Mouse (Mus musculus): ENCODE data around the gene Fam189b. TPM values are rescaled to one million over a fixed set of nuclear protein-coding genes. Genes with fewer than 3 reads are reported as not detected.

Gene Fam189b
- polyA plus RNA-seq, 1 experiment from 2014 or later, result 23.5 TPM

DNA sequence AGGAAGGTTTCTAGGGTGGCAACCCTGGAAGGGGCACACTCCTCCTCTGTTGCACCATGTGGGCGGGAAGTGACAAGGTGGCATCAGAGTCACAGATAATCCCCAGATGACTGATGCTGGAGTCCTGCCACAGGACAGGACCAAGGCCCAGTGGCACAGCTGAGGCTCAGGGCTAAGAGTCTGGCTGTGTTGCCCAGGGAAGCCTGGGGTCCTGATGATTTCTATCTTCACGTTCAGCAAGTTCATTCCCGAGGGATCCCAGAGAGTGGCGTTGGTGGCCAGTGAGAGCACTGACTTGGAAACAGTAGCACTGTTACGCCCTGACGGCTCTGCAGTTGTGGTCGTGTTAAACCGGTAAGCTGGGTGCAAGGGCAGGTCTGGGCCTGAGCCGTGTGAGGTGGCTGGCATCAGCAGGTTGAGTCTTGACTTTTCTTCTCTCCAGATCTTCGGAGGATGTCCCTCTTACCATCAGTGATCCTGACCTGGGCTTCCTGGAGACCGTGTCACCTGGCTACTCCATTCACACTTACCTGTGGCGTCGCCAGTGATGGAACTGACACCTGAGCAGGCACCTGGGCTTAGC is 25.2 kb downstream of the Fam189b start:
- H3K4me3 ChIP-seq (replicated peaks; ENCODE audit: low read depth, low read length), result no peak overlapping the region
- ATAC-seq (replicated peaks; ENCODE audit: low FRiP score, low read depth) (no peak), DNase-seq (ENCODE audit: low spot score) (no peak)
- peaks cover 10% of the 10 kb centered on the region; the same call in 1 of the 2 replicates for H3K4me1 ChIP-seq (replicated peaks; ENCODE audit: insufficient read depth, low read length)
- H3K9ac ChIP-seq (ENCODE audit: low read depth, low read length), result no peak overlapping the region
- no peak for TF ChIP-seq CTCF (IDR thresholded peaks at IDR 0.05; ENCODE audit: low read depth)
- WGBS, result 86% methylated on average over 13 of the region's 13 CpGs
- H3K9me3 ChIP-seq (replicated peaks; ENCODE audit: low read length), result no peaks in the 10 kb centered on the region
- peaks cover 44% of the 10 kb centered on the region for H3K36me3 ChIP-seq (ENCODE audit: insufficient read depth, low read length)
- no peaks in the 10 kb centered on the region for H3K27me3 ChIP-seq (ENCODE audit: insufficient read depth, low read length)
- no peak overlapping the region for H3K4me2 ChIP-seq (ENCODE audit: low read length)
- H3K27ac ChIP-seq, result no peak overlapping the region

DNA sequence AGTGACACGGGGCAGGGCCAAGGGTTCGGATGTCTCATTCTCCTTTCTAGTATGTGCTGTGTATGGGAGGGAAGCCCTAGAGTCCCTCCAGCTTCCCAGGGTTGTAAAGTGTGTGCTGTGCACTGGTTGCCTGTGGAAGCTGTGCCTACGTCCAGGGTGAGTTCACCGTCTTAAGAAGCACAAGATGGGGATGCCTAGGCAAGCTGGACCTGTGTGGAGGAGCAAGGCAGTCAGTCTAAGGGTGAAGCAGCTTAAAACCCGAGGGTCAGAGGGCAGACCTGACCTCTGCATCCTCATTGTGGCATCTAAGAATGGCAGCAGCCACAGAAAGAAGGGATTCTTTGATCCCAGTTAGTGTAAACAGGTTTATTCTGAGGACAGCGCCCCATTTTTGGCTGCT is 25.8 kb downstream of the Fam189b start:
- TF ChIP-seq CTCF (IDR thresholded peaks at IDR 0.05; ENCODE audit: low read depth), result no peak
- Histone ChIP-seq H3K4me1 (replicated peaks; ENCODE audit: insufficient read depth, low read length) (peaks cover 9% of the 10 kb centered on the region; the same call in 1 of the 2 replicates), H3K9ac (ENCODE audit: low read depth, low read length) (no peak overlapping the region), H3K9me3 (replicated peaks; ENCODE audit: low read length) (no peaks in the 10 kb centered on the region), H3K27me3 (ENCODE audit: insufficient read depth, low read length) (no peaks in the 10 kb centered on the region), H3K4me2 (ENCODE audit: low read length) (no peak overlapping the region), H3K36me3 (ENCODE audit: insufficient read depth, low read length) (peaks cover 44% of the 10 kb centered on the region), H3K27ac (no peak overlapping the region), H3K4me3 (replicated peaks; ENCODE audit: low read depth, low read length) (no peak overlapping the region)
- DNase-seq (ENCODE audit: low spot score) (no peak), ATAC-seq (replicated peaks; ENCODE audit: low FRiP score, low read depth) (no peak)
- 86% methylated on average over 6 of the region's 6 CpGs for WGBS

DNA sequence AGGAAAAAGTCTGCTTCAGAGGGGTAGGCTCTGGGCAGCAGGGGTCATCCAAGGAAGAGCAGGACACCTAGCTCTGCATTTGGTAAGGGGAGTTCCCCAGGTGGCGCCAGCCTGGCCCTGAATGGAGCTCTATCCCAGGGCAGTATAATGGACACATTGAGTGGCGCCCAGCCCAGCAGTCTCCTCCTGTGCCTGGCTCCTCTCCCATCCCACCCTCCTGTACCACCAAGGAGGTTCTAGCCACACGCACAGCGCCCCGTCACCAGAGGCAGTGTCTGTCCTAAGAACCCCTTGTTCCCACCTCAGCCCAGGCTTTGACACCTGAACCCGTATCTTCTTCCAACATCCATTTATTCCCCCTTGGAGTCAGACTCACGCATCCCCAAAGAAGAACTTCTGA is 26.8 kb downstream of the Fam189b start:
- DNase-seq (ENCODE audit: low spot score) (no peak), ATAC-seq (replicated peaks; ENCODE audit: low FRiP score, low read depth) (no peak)
- Histone ChIP-seq H3K9ac (ENCODE audit: low read depth, low read length) (no peak overlapping the region), H3K4me1 (replicated peaks; ENCODE audit: insufficient read depth, low read length) (peaks cover 9% of the 10 kb centered on the region; the same call in 1 of the 2 replicates), H3K9me3 (replicated peaks; ENCODE audit: low read length) (no peaks in the 10 kb centered on the region), H3K27me3 (ENCODE audit: insufficient read depth, low read length) (no peaks in the 10 kb centered on the region), H3K27ac (0 out of 2 replicates have a peak overlapping the region, but pooled peaks have one; percentile 42), H3K36me3 (ENCODE audit: insufficient read depth, low read length) (peaks cover 44% of the 10 kb centered on the region), H3K4me3 (replicated peaks; ENCODE audit: low read depth, low read length) (no peak overlapping the region), H3K4me2 (ENCODE audit: low read length) (no peak overlapping the region)
- 95% methylated on average over 7 of the region's 7 CpGs for WGBS
- no peak for TF ChIP-seq CTCF (IDR thresholded peaks at IDR 0.05; ENCODE audit: low read depth)

DNA sequence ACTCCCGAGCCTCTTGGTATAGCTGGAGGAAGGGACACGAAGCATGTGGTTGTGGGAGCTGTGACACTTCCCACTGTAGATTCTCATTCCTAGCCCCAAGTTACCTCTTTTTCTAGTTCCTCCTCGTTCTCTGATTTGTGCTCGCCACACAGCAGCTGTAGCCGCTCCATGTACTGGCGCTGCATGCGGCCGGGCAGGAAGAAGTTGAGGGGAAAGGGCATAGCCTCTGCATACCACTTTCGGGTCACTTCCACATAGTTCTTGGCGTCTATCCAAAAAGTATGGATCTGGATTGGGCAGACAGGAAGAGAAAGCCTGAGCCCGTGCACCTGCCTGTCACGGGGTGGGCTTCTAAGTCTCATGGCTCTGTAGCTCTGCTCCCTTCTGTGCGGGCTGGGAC is 27.2 kb downstream of the Fam189b start:
- H3K27ac ChIP-seq, result 0 out of 2 replicates have a peak overlapping the region, but pooled peaks have one; percentile 42
- H3K36me3 ChIP-seq (ENCODE audit: insufficient read depth, low read length), result peaks cover 42% of the 10 kb centered on the region
- no peak for TF ChIP-seq CTCF (IDR thresholded peaks at IDR 0.05; ENCODE audit: low read depth)

DNA sequence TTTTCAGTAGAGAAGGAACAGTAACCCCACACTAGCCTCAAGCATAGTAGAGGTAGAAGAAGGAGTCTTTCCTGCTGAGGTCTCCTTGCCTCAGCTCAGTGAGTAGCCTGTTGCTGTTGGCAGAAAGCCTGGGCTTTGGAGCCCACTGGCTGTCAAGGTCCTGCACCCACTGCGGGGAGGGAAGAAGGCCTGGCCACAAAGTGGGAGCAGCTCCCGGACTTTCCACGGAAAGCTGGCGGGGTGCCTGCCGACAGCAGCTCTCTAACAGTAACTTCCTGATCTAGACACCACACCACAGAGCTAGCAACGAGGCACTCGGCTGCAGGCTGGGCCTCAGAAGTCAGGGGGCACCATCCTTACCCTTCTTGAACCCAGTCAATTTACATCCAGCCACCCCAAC is 27.8 kb downstream of the Fam189b start:
- ATAC-seq (replicated peaks; ENCODE audit: low FRiP score, low read depth) (no peak), DNase-seq (ENCODE audit: low spot score) (no peak)
- peaks cover 15% of the 10 kb centered on the region for H3K4me1 ChIP-seq (replicated peaks; ENCODE audit: insufficient read depth, low read length)
- H3K9me3 ChIP-seq (replicated peaks; ENCODE audit: low read length), result no peaks in the 10 kb centered on the region
- no peak for TF ChIP-seq CTCF (IDR thresholded peaks at IDR 0.05; ENCODE audit: low read depth)
- H3K36me3 ChIP-seq (ENCODE audit: insufficient read depth, low read length), result peaks cover 40% of the 10 kb centered on the region
- no peak overlapping the region; the same call in 1 of the 2 replicates for H3K27ac ChIP-seq
- H3K27me3 ChIP-seq (ENCODE audit: insufficient read depth, low read length), result no peaks in the 10 kb centered on the region
- no peak overlapping the region for H3K4me2 ChIP-seq (ENCODE audit: low read length)
- WGBS, result 56% methylated on average over 7 of the region's 7 CpGs
- H3K9ac ChIP-seq (ENCODE audit: low read depth, low read length), result no peak overlapping the region
- no peak overlapping the region for H3K4me3 ChIP-seq (replicated peaks; ENCODE audit: low read depth, low read length)

More for the DNA sequence above, 27.2 kb downstream of the Fam189b start:
- H3K4me2 ChIP-seq (ENCODE audit: low read length), result no peak overlapping the region
- WGBS, result 60% methylated on average over 13 of the region's 13 CpGs
- no peaks in the 10 kb centered on the region for H3K9me3 ChIP-seq (replicated peaks; ENCODE audit: low read length)
- H3K9ac ChIP-seq (ENCODE audit: low read depth, low read length), result no peak overlapping the region
- H3K4me1 ChIP-seq (replicated peaks; ENCODE audit: insufficient read depth, low read length), result peaks cover 13% of the 10 kb centered on the region
- no peak for ATAC-seq (replicated peaks; ENCODE audit: low FRiP score, low read depth)
- H3K27me3 ChIP-seq (ENCODE audit: insufficient read depth, low read length), result no peaks in the 10 kb centered on the region
- peak; percentile 44 for DNase-seq (ENCODE audit: low spot score)
- no peak overlapping the region for H3K4me3 ChIP-seq (replicated peaks; ENCODE audit: low read depth, low read length)

DNA sequence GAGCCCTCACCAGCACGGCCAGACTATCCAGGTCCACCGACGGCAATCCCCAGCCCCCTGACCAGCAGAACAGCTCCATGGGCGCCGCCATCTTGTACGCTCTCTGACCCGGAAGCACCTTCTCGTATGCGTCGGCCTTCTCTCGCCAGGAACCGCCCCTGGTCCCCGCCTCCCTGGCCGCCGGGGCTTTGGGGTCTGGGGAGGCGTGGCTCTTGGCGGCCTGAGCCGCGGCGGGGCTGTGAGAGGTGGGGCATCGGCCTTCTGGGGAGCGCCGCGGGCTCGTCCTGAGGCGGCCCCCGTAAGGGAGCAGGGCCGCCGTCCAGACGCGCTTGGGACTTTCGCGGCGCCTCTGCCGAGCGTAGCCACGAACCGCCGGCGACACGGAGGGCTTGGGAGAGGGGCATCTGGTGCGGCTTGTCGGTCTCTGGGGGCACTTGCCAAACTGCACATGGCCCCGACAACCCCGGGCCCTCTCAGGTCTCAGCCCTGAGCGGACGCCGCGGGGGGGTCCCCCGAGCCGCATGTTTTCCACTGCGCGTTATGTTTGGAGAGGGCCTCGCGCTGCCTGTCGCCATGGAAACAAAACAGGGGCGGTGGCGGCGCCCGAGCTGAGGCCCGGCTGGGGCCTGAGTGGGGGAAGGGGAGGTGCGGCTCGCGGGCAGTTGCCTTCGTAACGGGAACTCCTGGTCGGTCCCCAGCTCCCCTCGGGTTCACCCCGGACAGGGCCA is 31.0 kb downstream of the Fam189b start:
- WGBS, result under 1% methylated on average over 69 of the region's 69 CpGs
- ATAC-seq (replicated peaks; ENCODE audit: low FRiP score, low read depth), result peak; percentile 90
- Histone ChIP-seq H3K4me1 (replicated peaks; ENCODE audit: insufficient read depth, low read length) (peaks cover 15% of the 10 kb centered on the region), H3K27ac (peak overlapping the region; percentile 90), H3K4me3 (replicated peaks; ENCODE audit: low read depth, low read length) (peak overlapping the region; percentile 66), H3K27me3 (ENCODE audit: insufficient read depth, low read length) (no peaks in the 10 kb centered on the region), H3K4me2 (ENCODE audit: low read length) (peak overlapping the region; percentile 77), H3K9ac (ENCODE audit: low read depth, low read length) (peak overlapping the region; percentile 77), H3K9me3 (replicated peaks; ENCODE audit: low read length) (no peaks in the 10 kb centered on the region), H3K36me3 (ENCODE audit: insufficient read depth, low read length) (peaks cover 12% of the 10 kb centered on the region; the same call in 1 of the 2 replicates)
- TF ChIP-seq CTCF (IDR thresholded peaks at IDR 0.05; ENCODE audit: low read depth), result no peak
- DNase-seq (ENCODE audit: low spot score), result peak; percentile 98

Measured in kidney, postnatal 0 days (tissue).